12 mouse cellular contexts compared by ENCODE assay signal in the genomic region with DNA sequence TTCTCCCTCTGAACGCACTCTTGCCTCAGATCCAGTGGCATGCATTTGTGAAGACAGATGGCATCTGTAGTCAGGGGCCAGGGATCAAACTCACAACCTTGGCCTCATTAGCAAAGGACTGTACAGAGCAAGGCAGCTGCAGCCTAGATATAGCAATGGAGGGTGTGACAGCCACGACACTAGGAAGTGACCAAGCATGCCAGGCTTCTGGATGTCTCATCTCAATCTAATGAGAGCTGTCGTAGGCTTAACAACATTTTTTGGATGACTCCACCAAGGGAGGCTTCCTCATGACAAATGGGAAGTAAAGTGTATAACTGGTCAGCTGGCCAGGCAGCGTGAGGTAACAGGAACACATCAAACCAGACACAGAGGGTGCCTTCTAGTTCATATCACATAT.
A peak's percentile ranks its signal among the peaks of the same experiment; 100 is the strongest.
DNase-seq lines count a peak whose midpoint lies in the region; ATAC-seq and TF ChIP-seq lines count a peak whose summit lies in the region.
"Had no signal": no experiment of that assay in that cellular context is flagged by ENCODE, and none has a peak within 500 bp of the region (broad histone marks: within the 10 kb centered on the region; RNA-seq: fewer than 3 reads in every experiment).

No protein-coding gene starts in this region.

- no peak for TF ChIP-seq CTCF in liver, adult 2 months (IDR thresholded peaks at IDR 0.05; ENCODE audit: low read depth, low read length)
- TF ChIP-seq CTCF in forebrain, postnatal 0 days (IDR thresholded peaks at IDR 0.05; ENCODE audit: low read depth) = no peak

- TF ChIP-seq POLR2A in liver, adult 2 months (IDR thresholded peaks at IDR 0.05; ENCODE audit: extremely low read depth, insufficient read depth, low read length) = no peak

- no peak overlapping the region for H3K9ac ChIP-seq in heart, embryonic 11.5 days (ENCODE audit: low read depth, low read length)
- H3K9ac ChIP-seq in liver, adult 2 months (ENCODE audit: low read depth, low read length) = no peak overlapping the region
- no peak overlapping the region for H3K9ac ChIP-seq in liver, embryonic 12.5 days
- H3K9ac ChIP-seq in forebrain, postnatal 0 days = no peak overlapping the region
- H3K9ac ChIP-seq in forebrain, embryonic 13.5 days = no peak overlapping the region

- no peaks in the 10 kb centered on the region; the same call in 1 of the 2 replicates for H3K79me2 ChIP-seq in liver, adult 2 months (ENCODE audit: control insufficient read depth, insufficient read depth, low read length)

- peak; percentile 95 for DNase-seq in heart, adult 11 months
- peak; percentile 33 for DNase-seq in liver, adult 2 months (ENCODE audit: extremely low read depth, low read depth, low spot score)
- no peak for DNase-seq in forebrain, postnatal 0 days
- DNase-seq: cerebellum, postnatal 10 days; thymus, postnatal 36 days had no signal

- WGBS in heart, embryonic 11.5 days (ENCODE audit: insufficient replicate concordance) = 39% methylated on average over 4 of the region's 4 CpGs
- 72% methylated on average over 4 of the region's 4 CpGs for WGBS in liver, adult 2 months
- WGBS in liver, embryonic 12.5 days (ENCODE audit: insufficient replicate concordance) = 61% methylated on average over 4 of the region's 4 CpGs
- 76% methylated on average over 4 of the region's 4 CpGs for WGBS in forebrain, postnatal 0 days
- 79% methylated on average over 4 of the region's 4 CpGs for WGBS in forebrain, embryonic 13.5 days

- H3K4me2 ChIP-seq in heart, embryonic 11.5 days = no peak overlapping the region
- H3K4me2 ChIP-seq in liver, embryonic 12.5 days = no peak overlapping the region
- H3K4me2 ChIP-seq in forebrain, postnatal 0 days (ENCODE audit: low read depth) = no peak overlapping the region
- no peak overlapping the region for H3K4me2 ChIP-seq in forebrain, embryonic 13.5 days
- H3K4me2 ChIP-seq: liver, embryonic 11.5 days had no signal

- no peaks in the 10 kb centered on the region for H3K9me3 ChIP-seq in heart, embryonic 11.5 days (replicated peaks; ENCODE audit: control insufficient read depth, low read length)
- H3K9me3 ChIP-seq in liver, embryonic 12.5 days (replicated peaks) = no peaks in the 10 kb centered on the region
- no peaks in the 10 kb centered on the region for H3K9me3 ChIP-seq in forebrain, postnatal 0 days (ENCODE audit: low read length)
- no peaks in the 10 kb centered on the region for H3K9me3 ChIP-seq in forebrain, embryonic 13.5 days (replicated peaks)

- no peaks in the 10 kb centered on the region for H3K36me3 ChIP-seq in heart, embryonic 11.5 days (ENCODE audit: control insufficient read depth, insufficient read depth, low read length)
- no peaks in the 10 kb centered on the region for H3K36me3 ChIP-seq in liver, adult 2 months (ENCODE audit: control insufficient read depth, insufficient read depth, low read length)
- H3K36me3 ChIP-seq in liver, embryonic 12.5 days = no peaks in the 10 kb centered on the region
- H3K36me3 ChIP-seq in forebrain, postnatal 0 days (ENCODE audit: insufficient read depth) = no peaks in the 10 kb centered on the region
- H3K36me3 ChIP-seq in forebrain, embryonic 13.5 days (ENCODE audit: poor library complexity, severe bottlenecking) = no peaks in the 10 kb centered on the region

- H3K27me3 ChIP-seq in heart, embryonic 11.5 days (ENCODE audit: control insufficient read depth, insufficient read depth, low read length) = no peaks in the 10 kb centered on the region
- no peaks in the 10 kb centered on the region for H3K27me3 ChIP-seq in liver, adult 2 months (ENCODE audit: control insufficient read depth, insufficient read depth, low read length)
- no peaks in the 10 kb centered on the region for H3K27me3 ChIP-seq in liver, embryonic 12.5 days (replicated peaks)
- no peaks in the 10 kb centered on the region for H3K27me3 ChIP-seq in forebrain, postnatal 0 days (ENCODE audit: insufficient read depth, low read length)
- H3K27me3 ChIP-seq in forebrain, embryonic 13.5 days = no peaks in the 10 kb centered on the region

- peaks cover 10% of the 10 kb centered on the region for H3K4me1 ChIP-seq in heart, embryonic 11.5 days (ENCODE audit: control insufficient read depth, insufficient read depth, low read length)
- peaks cover 17% of the 10 kb centered on the region for H3K4me1 ChIP-seq in liver, adult 2 months (ENCODE audit: control insufficient read depth, insufficient read depth, low read length)
- H3K4me1 ChIP-seq in liver, embryonic 12.5 days = 0 out of 2 replicates have a peak, but pooled peaks cover 8% of the 10 kb centered on the region
- peaks cover 18% of the 10 kb centered on the region for H3K4me1 ChIP-seq in brown adipose tissue, adult 24 weeks (ENCODE audit: control insufficient read depth, insufficient read depth, insufficient read length, low read length)
- H3K4me1 ChIP-seq in forebrain, postnatal 0 days (ENCODE audit: insufficient read depth) = no peaks in the 10 kb centered on the region
- peaks cover 11% of the 10 kb centered on the region for H3K4me1 ChIP-seq in forebrain, embryonic 13.5 days

- no peak overlapping the region for H3K4me3 ChIP-seq in heart, embryonic 11.5 days (ENCODE audit: low read depth, low read length)
- H3K4me3 ChIP-seq in liver, adult 2 months (ENCODE audit: insufficient read depth, low read depth, low read length) = no peak overlapping the region
- no peak overlapping the region for H3K4me3 ChIP-seq in liver, embryonic 12.5 days
- no peak overlapping the region for H3K4me3 ChIP-seq in brown adipose tissue, adult 24 weeks (ENCODE audit: insufficient read depth, low read depth, low read length)
- no peak overlapping the region for H3K4me3 ChIP-seq in forebrain, postnatal 0 days (ENCODE audit: low read depth, low read length)
- H3K4me3 ChIP-seq in forebrain, embryonic 13.5 days = no peak overlapping the region

- no peak overlapping the region for H3K27ac ChIP-seq in heart, embryonic 11.5 days (ENCODE audit: low read depth, low read length)
- H3K27ac ChIP-seq in liver, adult 2 months (replicated peaks; ENCODE audit: insufficient read depth, low read depth, low read length) = no peak overlapping the region
- H3K27ac ChIP-seq in liver, embryonic 12.5 days = no peak overlapping the region
- peak overlapping the region; percentile 6; the same call in 1 of the 2 replicates for H3K27ac ChIP-seq in brown adipose tissue, adult 24 weeks (replicated peaks; ENCODE audit: low read depth, low read length)
- no peak overlapping the region for H3K27ac ChIP-seq in forebrain, postnatal 0 days (ENCODE audit: low read depth, low read length)
- H3K27ac ChIP-seq in forebrain, embryonic 13.5 days = no peak overlapping the region

- ATAC-seq in heart, embryonic 11.5 days (replicated peaks; ENCODE audit: insufficient number of reproducible peaks, low FRiP score, low TSS enrichment) = no peak
- ATAC-seq in liver, embryonic 12.5 days = no peak
- ATAC-seq in megakaryocyte, adult 5-6 weeks (ENCODE audit: poor library complexity, severe bottlenecking) = peak; percentile 72
- no peak for ATAC-seq in forebrain, postnatal 0 days
- ATAC-seq in forebrain, embryonic 13.5 days = no peak
- ATAC-seq: intestine, postnatal 0 days had no signal
